Mouse (Mus musculus) myocyte (in vitro differentiated cells): ENCODE measurements around the gene Olfm4.

Source experiments
- CEBPB ChIP-seq: IDR thresholded peaks from 2 replicates; pipeline ENCODE4 v1.6.1; 2011; ENCODE audit warnings: mild to moderate bottlenecking, moderate library complexity; ENCODE audit not compliant: poor library complexity, insufficient read depth, severe bottlenecking
- E2F4 ChIP-seq: IDR thresholded peaks from one replicate; pipeline ENCODE4 v1.6.1; 2011; ENCODE audit warnings: mild to moderate bottlenecking, control low read depth, moderate library complexity; ENCODE audit not compliant: insufficient read depth
- POLR2A ChIP-seq: IDR thresholded peaks from one replicate; pipeline ENCODE4 v1.6.1; 2011; ENCODE audit warnings: low read depth, mild to moderate bottlenecking, control low read depth, moderate library complexity; ENCODE audit not compliant: insufficient read length
- POLR2AphosphoS2 ChIP-seq: IDR thresholded peaks from one replicate; pipeline ENCODE4 v1.6.1; 2011; ENCODE audit warnings: low read depth, control low read depth; ENCODE audit not compliant: insufficient read length
- REST ChIP-seq: IDR thresholded peaks from one replicate; pipeline ENCODE4 v1.6.1; 2011; ENCODE audit warnings: mild to moderate bottlenecking, control low read depth, moderate library complexity; ENCODE audit not compliant: insufficient read depth, insufficient read length
- SRF ChIP-seq: IDR thresholded peaks from one replicate; pipeline ENCODE4 v1.6.1; 2011; ENCODE audit warnings: low read depth; ENCODE audit not compliant: control insufficient read depth, insufficient read length
- TCF12 ChIP-seq: IDR thresholded peaks from one replicate; pipeline ENCODE4 v1.6.1; 2011; ENCODE audit warnings: mild to moderate bottlenecking, control low read depth; ENCODE audit not compliant: poor library complexity, insufficient read depth, severe bottlenecking
- TCF3 ChIP-seq: IDR thresholded peaks from one replicate; pipeline ENCODE4 v1.6.1; 2011; ENCODE audit warnings: low read depth, control low read depth; ENCODE audit not compliant: insufficient read length
- USF1 ChIP-seq: IDR thresholded peaks from one replicate; pipeline ENCODE4 v1.6.1; 2011; ENCODE audit warnings: low read depth, mild to moderate bottlenecking, control low read depth, moderate library complexity

DNA sequence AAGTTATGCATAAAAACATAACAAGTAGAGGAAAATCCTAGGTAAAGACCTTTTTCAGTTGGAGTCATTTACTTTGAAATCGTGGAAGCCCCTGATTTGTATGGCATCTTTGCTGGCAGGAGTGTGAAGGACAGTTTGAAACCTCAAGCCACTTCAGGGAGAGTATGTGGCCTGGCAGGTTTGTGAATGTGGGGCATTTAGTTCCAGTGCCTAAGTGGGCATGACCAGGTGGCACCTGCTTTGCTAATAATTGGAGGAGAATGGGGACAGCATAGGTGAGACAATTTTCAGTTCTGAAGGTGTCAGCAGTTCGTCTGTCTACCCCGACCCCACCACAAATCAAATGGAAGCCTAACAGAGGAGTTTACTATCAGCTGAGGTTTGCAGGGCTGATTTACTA, 23.8 kb downstream of the Olfm4 start:
- TF ChIP-seq POLR2A (no peak), CEBPB (no peak), TCF12 (no peak), POLR2AphosphoS2 (no peak), TCF3 (no peak), USF1 (no peak), REST (no peak), E2F4 (no peak), SRF (no peak)
